Mouse (Mus musculus): ENCODE results near the gene Rnf169. TPM values are rescaled to one million over a fixed set of nuclear protein-coding genes. Genes with fewer than 3 reads are reported as not detected.

The Rnf169 gene
- polyA plus RNA-seq, 1 experiment from 2014 or later, result 7.2 TPM

GRCm38 (mm10) chr7:99904421-99905005 is 75.7 kb downstream of the Rnf169 start:
- DNase-seq (ENCODE audit: low spot score) (no peak), ATAC-seq (ENCODE audit: insufficient number of reproducible peaks, low FRiP score, low TSS enrichment, low read depth) (no peak)
- Histone ChIP-seq H3K9ac (ENCODE audit: low read length) (no peak overlapping the region), H3K4me3 (ENCODE audit: low read depth, low read length) (no peak overlapping the region), H3K9me3 (ENCODE audit: control insufficient read depth, low read length) (no peaks in the 10 kb centered on the region), H3K36me3 (ENCODE audit: control insufficient read depth, insufficient read depth, low read length) (no peaks in the 10 kb centered on the region), H3K27ac (replicated peaks; ENCODE audit: low read depth, low read length) (no peak overlapping the region), H3K4me2 (ENCODE audit: low read depth, severe bottlenecking) (no peak overlapping the region), H3K4me1 (ENCODE audit: control insufficient read depth, insufficient read depth, low read length) (no peaks in the 10 kb centered on the region), H3K27me3 (ENCODE audit: control insufficient read depth, insufficient read depth, low read length) (no peaks in the 10 kb centered on the region)
- WGBS, result 51% methylated on average over 3 of the region's 3 CpGs

GRCm38 (mm10) chr7:99902918-99903665 is 77.2 kb downstream of the Rnf169 start:
- Histone ChIP-seq H3K4me2 (ENCODE audit: low read depth, severe bottlenecking) (no peak overlapping the region), H3K27ac (replicated peaks; ENCODE audit: low read depth, low read length) (no peak overlapping the region), H3K4me1 (ENCODE audit: control insufficient read depth, insufficient read depth, low read length) (no peaks in the 10 kb centered on the region), H3K4me3 (ENCODE audit: low read depth, low read length) (no peak overlapping the region), H3K9ac (ENCODE audit: low read length) (no peak overlapping the region), H3K27me3 (ENCODE audit: control insufficient read depth, insufficient read depth, low read length) (no peaks in the 10 kb centered on the region), H3K36me3 (ENCODE audit: control insufficient read depth, insufficient read depth, low read length) (no peaks in the 10 kb centered on the region), H3K9me3 (ENCODE audit: control insufficient read depth, low read length) (no peaks in the 10 kb centered on the region)
- 80% methylated on average over 11 of the region's 11 CpGs for WGBS
- no peak for DNase-seq (ENCODE audit: low spot score)
- ATAC-seq (ENCODE audit: insufficient number of reproducible peaks, low FRiP score, low TSS enrichment, low read depth), result no peak

- 64% methylated on average over 4 of the region's 4 CpGs for WGBS
These were observed 78.0 kb downstream of the Rnf169 start for GRCm38 (mm10) chr7:99902208-99902607.

GRCm38 (mm10) chr7:99896905-99897304 is 83.3 kb downstream of the Rnf169 start:
- WGBS, result 79% methylated on average over 4 of the region's 4 CpGs
- no peak for DNase-seq (ENCODE audit: low spot score)
- Histone ChIP-seq H3K4me2 (ENCODE audit: low read depth, severe bottlenecking) (no peak overlapping the region), H3K9ac (ENCODE audit: low read length) (no peak overlapping the region), H3K27me3 (ENCODE audit: control insufficient read depth, insufficient read depth, low read length) (no peaks in the 10 kb centered on the region), H3K36me3 (ENCODE audit: control insufficient read depth, insufficient read depth, low read length) (no peaks in the 10 kb centered on the region), H3K27ac (replicated peaks; ENCODE audit: low read depth, low read length) (no peak overlapping the region), H3K4me3 (ENCODE audit: low read depth, low read length) (no peak overlapping the region), H3K4me1 (ENCODE audit: control insufficient read depth, insufficient read depth, low read length) (no peaks in the 10 kb centered on the region), H3K9me3 (ENCODE audit: control insufficient read depth, low read length) (no peaks in the 10 kb centered on the region)
- no peak for ATAC-seq (ENCODE audit: insufficient number of reproducible peaks, low FRiP score, low TSS enrichment, low read depth)

More at GRCm38 (mm10) chr7:99902208-99902607, 78.0 kb downstream of the Rnf169 start:
- no peak overlapping the region for H3K9ac ChIP-seq (ENCODE audit: low read length)
- no peaks in the 10 kb centered on the region for H3K4me1 ChIP-seq (ENCODE audit: control insufficient read depth, insufficient read depth, low read length)
- no peak for DNase-seq (ENCODE audit: low spot score)
- no peaks in the 10 kb centered on the region for H3K9me3 ChIP-seq (ENCODE audit: control insufficient read depth, low read length)
- no peaks in the 10 kb centered on the region for H3K36me3 ChIP-seq (ENCODE audit: control insufficient read depth, insufficient read depth, low read length)
- no peak overlapping the region for H3K27ac ChIP-seq (replicated peaks; ENCODE audit: low read depth, low read length)
- no peak overlapping the region for H3K4me3 ChIP-seq (ENCODE audit: low read depth, low read length)
- ATAC-seq (ENCODE audit: insufficient number of reproducible peaks, low FRiP score, low TSS enrichment, low read depth), result no peak
- H3K4me2 ChIP-seq (ENCODE audit: low read depth, severe bottlenecking), result no peak overlapping the region
- no peaks in the 10 kb centered on the region for H3K27me3 ChIP-seq (ENCODE audit: control insufficient read depth, insufficient read depth, low read length)

GRCm38 (mm10) chr7:99894478-99894877 is 85.8 kb downstream of the Rnf169 start:
- Histone ChIP-seq H3K36me3 (ENCODE audit: control insufficient read depth, insufficient read depth, low read length) (no peaks in the 10 kb centered on the region), H3K27ac (replicated peaks; ENCODE audit: low read depth, low read length) (no peak overlapping the region), H3K27me3 (ENCODE audit: control insufficient read depth, insufficient read depth, low read length) (no peaks in the 10 kb centered on the region), H3K4me2 (ENCODE audit: low read depth, severe bottlenecking) (no peak overlapping the region), H3K4me1 (ENCODE audit: control insufficient read depth, insufficient read depth, low read length) (no peaks in the 10 kb centered on the region), H3K9me3 (ENCODE audit: control insufficient read depth, low read length) (no peaks in the 10 kb centered on the region), H3K9ac (ENCODE audit: low read length) (no peak overlapping the region), H3K4me3 (ENCODE audit: low read depth, low read length) (no peak overlapping the region)
- ATAC-seq (ENCODE audit: insufficient number of reproducible peaks, low FRiP score, low TSS enrichment, low read depth) (no peak), DNase-seq (ENCODE audit: low spot score) (no peak)
- WGBS, result 85% methylated on average over 6 of the region's 6 CpGs

- WGBS, result 83% methylated on average over 3 of the region's 3 CpGs
- H3K9me3 ChIP-seq (ENCODE audit: control insufficient read depth, low read length), result no peaks in the 10 kb centered on the region
- H3K9ac ChIP-seq (ENCODE audit: low read length), result no peak overlapping the region
- ATAC-seq (ENCODE audit: insufficient number of reproducible peaks, low FRiP score, low TSS enrichment, low read depth) (no peak), DNase-seq (ENCODE audit: low spot score) (no peak)
- H3K4me1 ChIP-seq (ENCODE audit: control insufficient read depth, insufficient read depth, low read length), result no peaks in the 10 kb centered on the region
- no peaks in the 10 kb centered on the region for H3K36me3 ChIP-seq (ENCODE audit: control insufficient read depth, insufficient read depth, low read length)
- H3K27ac ChIP-seq (replicated peaks; ENCODE audit: low read depth, low read length), result no peak overlapping the region
- H3K4me3 ChIP-seq (ENCODE audit: low read depth, low read length), result no peak overlapping the region
- no peak overlapping the region for H3K4me2 ChIP-seq (ENCODE audit: low read depth, severe bottlenecking)
- H3K27me3 ChIP-seq (ENCODE audit: control insufficient read depth, insufficient read depth, low read length), result no peaks in the 10 kb centered on the region
These were observed 86.3 kb downstream of the Rnf169 start for GRCm38 (mm10) chr7:99893967-99894366.

- no peak for DNase-seq (ENCODE audit: low spot score)
- Histone ChIP-seq H3K4me3 (ENCODE audit: low read depth, low read length) (no peak overlapping the region), H3K9me3 (ENCODE audit: control insufficient read depth, low read length) (no peaks in the 10 kb centered on the region), H3K36me3 (ENCODE audit: control insufficient read depth, insufficient read depth, low read length) (no peaks in the 10 kb centered on the region), H3K27me3 (ENCODE audit: control insufficient read depth, insufficient read depth, low read length) (no peaks in the 10 kb centered on the region), H3K9ac (ENCODE audit: low read length) (no peak overlapping the region), H3K27ac (replicated peaks; ENCODE audit: low read depth, low read length) (no peak overlapping the region), H3K4me1 (ENCODE audit: control insufficient read depth, insufficient read depth, low read length) (no peaks in the 10 kb centered on the region), H3K4me2 (ENCODE audit: low read depth, severe bottlenecking) (no peak overlapping the region)
- 93% methylated on average over 2 of the region's 2 CpGs for WGBS
- no peak for ATAC-seq (ENCODE audit: insufficient number of reproducible peaks, low FRiP score, low TSS enrichment, low read depth)
These were observed 87.9 kb downstream of the Rnf169 start for GRCm38 (mm10) chr7:99892351-99892750.

GRCm38 (mm10) chr7:99891471-99891870 is 88.8 kb downstream of the Rnf169 start:
- Histone ChIP-seq H3K4me3 (ENCODE audit: low read depth, low read length) (no peak overlapping the region), H3K4me2 (ENCODE audit: low read depth, severe bottlenecking) (no peak overlapping the region), H3K27me3 (ENCODE audit: control insufficient read depth, insufficient read depth, low read length) (no peaks in the 10 kb centered on the region), H3K27ac (replicated peaks; ENCODE audit: low read depth, low read length) (no peak overlapping the region), H3K9ac (ENCODE audit: low read length) (no peak overlapping the region), H3K9me3 (ENCODE audit: control insufficient read depth, low read length) (no peaks in the 10 kb centered on the region), H3K36me3 (ENCODE audit: control insufficient read depth, insufficient read depth, low read length) (no peaks in the 10 kb centered on the region), H3K4me1 (ENCODE audit: control insufficient read depth, insufficient read depth, low read length) (no peaks in the 10 kb centered on the region)
- ATAC-seq (ENCODE audit: insufficient number of reproducible peaks, low FRiP score, low TSS enrichment, low read depth) (no peak), DNase-seq (ENCODE audit: low spot score) (no peak)
- WGBS, result 69% methylated on average over 3 of the region's 3 CpGs
